Mouse (Mus musculus) hindbrain, embryonic 14.5 days (tissue): ENCODE results near the gene Hmcn2. TPM values are rescaled to one million over a fixed set of nuclear protein-coding genes. Genes with fewer than 3 reads are reported as not detected.

Source experiments
- ATAC-seq: fragments of 200-750 bp; cut with Nextera tagmentation; 2 replicates; pipeline ENCODE4 v1.8.0; 2017; ENCODE audit warnings: moderate number of reproducible peaks, mild to moderate bottlenecking, moderate TSS enrichment, moderate library complexity; ENCODE audit not compliant: low FRiP score
- DNase-seq: peaks from one replicate; pipeline ENCODE4 v3.0.0-alpha.2; 2015; ENCODE audit warnings: low spot score
- H3K27ac ChIP-seq: fragments of 300-500 bp; sonication (generic); 2 replicates; pipeline ENCODE4 v1.5.1; 2014; ENCODE audit warnings: mild to moderate bottlenecking, moderate library complexity
- H3K27me3 ChIP-seq: fragments of 300-500 bp; sonication (generic); 2 replicates; pipeline ENCODE4 v1.6.1; 2014; ENCODE audit warnings: mild to moderate bottlenecking, low read length, mixed read lengths; ENCODE audit not compliant: control insufficient read depth, insufficient read depth
- H3K36me3 ChIP-seq: fragments of 300-500 bp; sonication (generic); replicated peaks from 2 replicates; pipeline ENCODE4 v1.6.1; 2014; ENCODE audit not compliant: control insufficient read depth, insufficient read depth
- H3K4me1 ChIP-seq: fragments of 300-500 bp; sonication (generic); replicated peaks from 2 replicates; pipeline ENCODE4 v1.6.1; 2014; ENCODE audit warnings: antibody characterized with exemption, low read length, mixed read lengths; ENCODE audit not compliant: control insufficient read depth, insufficient read depth
- H3K4me2 ChIP-seq: fragments of 300-500 bp; sonication (generic); replicated peaks from 2 replicates; pipeline ENCODE4 v1.6.1; 2014; ENCODE audit warnings: mild to moderate bottlenecking, moderate library complexity
- H3K4me3 ChIP-seq: fragments of 300-500 bp; sonication (generic); replicated peaks from 2 replicates; pipeline ENCODE4 v1.5.1; 2014; ENCODE audit warnings: mild to moderate bottlenecking, low read length
- H3K9ac ChIP-seq: fragments of 300-500 bp; sonication (generic); 2 replicates; pipeline ENCODE4 v1.6.1; 2014
- H3K9me3 ChIP-seq: fragments of 300-500 bp; sonication (generic); 2 replicates; pipeline ENCODE4 v1.6.1; 2016; ENCODE audit warnings: low read length; ENCODE audit not compliant: control insufficient read depth
- WGBS: fragments of 180-500 bp; shearing (Covaris S2); extraction: QIAGEN DNeasy Blood & Tissue Kit; methylation state at CpG from one replicate; pipeline ENCODE4 v1.1.7; 2014; 5-methylcytosine and 5-hydroxymethylcytosine counted together
- polyA plus RNA-seq: library from polyadenylated mRNA; unstranded; fragments of >200 nt; fragmentation: Nextera tagmentation; extraction: Ambion mirVana; gene quantifications from 2 replicates; pipeline ENCODE4 v1.2.1, GENCODE M21; 2014

Hmcn2 gene
- polyA plus RNA-seq, 1 experiment from 2014 or later: 0.37 TPM

DNA sequence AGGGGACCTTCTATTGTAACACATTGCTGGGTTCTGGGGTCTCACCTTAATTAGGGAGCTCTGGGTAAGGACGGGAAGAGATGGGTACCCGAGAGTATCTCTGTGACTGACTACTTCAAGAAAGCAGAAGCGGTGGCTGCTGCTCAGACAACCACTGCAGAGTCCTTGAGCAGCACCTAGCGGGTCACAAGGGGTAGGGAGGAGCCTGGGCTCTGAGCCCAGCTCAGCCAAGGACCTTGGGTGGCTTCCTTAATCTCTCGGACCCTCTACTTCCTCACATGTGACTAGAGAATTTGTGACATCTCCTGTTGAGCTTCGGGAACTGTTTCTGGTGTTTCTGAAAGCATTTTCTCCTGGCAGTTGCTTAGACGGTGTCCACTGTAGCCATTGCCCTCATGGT is 45.1 kb downstream of the Hmcn2 start:
- no peak overlapping the region for H3K27ac ChIP-seq
- ATAC-seq: no peak
- H3K9me3 ChIP-seq: no peaks in the 10 kb centered on the region
- 83% methylated on average over 7 of the region's 7 CpGs for WGBS
- no peaks in the 10 kb centered on the region for H3K4me1 ChIP-seq
- no peak for DNase-seq
- H3K4me2 ChIP-seq: no peak overlapping the region
- no peaks in the 10 kb centered on the region for H3K36me3 ChIP-seq
- H3K4me3 ChIP-seq: no peak overlapping the region
- no peaks in the 10 kb centered on the region for H3K27me3 ChIP-seq
- H3K9ac ChIP-seq: no peak overlapping the region

DNA sequence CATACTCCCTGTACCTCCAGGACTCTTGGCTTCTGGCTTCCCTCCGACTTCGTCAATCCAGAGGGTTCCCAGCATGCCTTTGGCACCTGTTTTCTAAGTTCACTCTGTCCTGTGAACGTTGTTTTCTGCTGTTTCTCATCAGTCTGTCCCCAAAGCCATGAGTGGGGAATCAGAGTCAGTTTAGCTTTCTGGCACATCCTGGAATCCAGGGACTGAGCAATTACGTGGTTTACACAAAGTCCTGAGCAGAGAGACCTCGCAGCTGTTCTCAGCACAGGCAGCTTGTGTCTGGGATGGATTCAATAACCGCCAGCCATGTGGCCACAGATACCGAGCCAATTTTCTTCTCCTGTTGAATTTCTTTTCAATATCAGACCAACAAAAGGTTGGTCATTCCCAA is 53.0 kb downstream of the Hmcn2 start:
- no peak overlapping the region for H3K27ac ChIP-seq
- no peak overlapping the region for H3K9ac ChIP-seq
- no peaks in the 10 kb centered on the region for H3K27me3 ChIP-seq
- no peak overlapping the region for H3K4me2 ChIP-seq
- DNase-seq (no peak), ATAC-seq (no peak)
- H3K9me3 ChIP-seq: no peaks in the 10 kb centered on the region
- 81% methylated on average over 7 of the region's 7 CpGs for WGBS
- no peaks in the 10 kb centered on the region for H3K4me1 ChIP-seq
- H3K36me3 ChIP-seq: no peaks in the 10 kb centered on the region
- H3K4me3 ChIP-seq: no peak overlapping the region

- Histone ChIP-seq H3K36me3 (no peaks in the 10 kb centered on the region), H3K4me1 (no peaks in the 10 kb centered on the region), H3K9me3 (no peaks in the 10 kb centered on the region), H3K27me3 (no peaks in the 10 kb centered on the region), H3K4me2 (no peak overlapping the region), H3K9ac (no peak overlapping the region), H3K27ac (no peak overlapping the region), H3K4me3 (no peak overlapping the region)
- no peak for DNase-seq
- ATAC-seq: no peak
- WGBS: 82% methylated on average over 9 of the region's 9 CpGs
Measured at GRCm38 (mm10) chr2:31371396-31371795, 57.2 kb downstream of the Hmcn2 start.

DNA sequence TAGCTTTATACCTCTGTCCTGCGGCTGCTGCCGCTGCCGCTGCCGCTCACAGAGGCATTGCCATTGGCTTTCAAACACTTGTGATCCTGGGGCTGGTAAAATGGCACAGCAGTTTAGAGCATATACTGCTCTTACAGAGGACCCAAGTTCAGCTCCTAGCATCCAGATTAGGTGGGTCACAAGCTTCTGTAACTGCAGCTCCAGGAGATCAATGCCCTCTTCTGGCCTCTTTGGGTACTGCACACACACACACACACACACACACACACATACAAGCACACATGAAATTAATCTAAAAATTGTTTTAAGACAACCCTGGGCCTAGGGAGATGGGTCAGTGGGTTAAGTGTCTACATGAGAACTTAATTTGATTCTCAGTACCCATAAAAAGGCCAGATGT is 58.0 kb downstream of the Hmcn2 start:
- DNase-seq (no peak), ATAC-seq (no peak)
- no peaks in the 10 kb centered on the region for H3K9me3 ChIP-seq
- H3K4me3 ChIP-seq: no peak overlapping the region
- no peaks in the 10 kb centered on the region for H3K36me3 ChIP-seq
- no peak overlapping the region for H3K4me2 ChIP-seq
- WGBS: 97% methylated on average over 4 of the region's 4 CpGs
- H3K9ac ChIP-seq: no peak overlapping the region
- no peaks in the 10 kb centered on the region for H3K4me1 ChIP-seq
- H3K27ac ChIP-seq: no peak overlapping the region
- no peaks in the 10 kb centered on the region for H3K27me3 ChIP-seq

DNA sequence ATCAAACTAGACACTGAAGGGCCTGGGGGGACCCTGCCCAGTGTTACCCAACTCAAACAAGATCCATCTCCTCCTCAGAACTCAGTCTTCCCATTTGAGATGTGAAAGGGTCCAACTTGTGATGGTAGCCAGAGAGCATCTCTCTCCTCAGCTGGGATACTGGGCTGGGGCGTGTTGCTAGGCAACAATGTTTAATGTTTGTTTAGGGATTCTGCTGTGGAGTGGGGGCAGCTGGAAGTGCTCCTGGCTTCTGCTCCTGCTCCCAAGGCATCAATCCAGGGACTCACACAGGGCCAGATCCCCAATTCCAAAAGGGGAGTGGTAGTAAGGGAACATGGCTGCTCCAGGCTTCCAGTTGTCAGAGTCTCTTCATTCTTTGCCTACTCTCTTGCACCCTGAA is 60.2 kb downstream of the Hmcn2 start:
- Histone ChIP-seq H3K27me3 (no peaks in the 10 kb centered on the region), H3K9ac (no peak overlapping the region), H3K4me1 (no peaks in the 10 kb centered on the region), H3K27ac (no peak overlapping the region), H3K4me3 (no peak overlapping the region), H3K9me3 (no peaks in the 10 kb centered on the region), H3K4me2 (no peak overlapping the region), H3K36me3 (no peaks in the 10 kb centered on the region)
- ATAC-seq (no peak), DNase-seq (no peak)
- 82% methylated on average over 1 of the region's 1 CpGs for WGBS

- H3K4me3 ChIP-seq: no peak overlapping the region
- 57% methylated on average over 3 of the region's 3 CpGs for WGBS
Measured at GRCm38 (mm10) chr2:31376057-31376456, 61.8 kb downstream of the Hmcn2 start.

GRCm38 (mm10) chr2:31377481-31377880 is 63.3 kb downstream of the Hmcn2 start:
- H3K27me3 ChIP-seq: no peaks in the 10 kb centered on the region
- H3K4me1 ChIP-seq: no peaks in the 10 kb centered on the region
- H3K4me3 ChIP-seq: no peak overlapping the region
- H3K9ac ChIP-seq: no peak overlapping the region
- H3K4me2 ChIP-seq: no peak overlapping the region
- 78% methylated on average over 2 of the region's 2 CpGs for WGBS
- no peak overlapping the region for H3K27ac ChIP-seq
- no peak for ATAC-seq
- no peak for DNase-seq
- no peaks in the 10 kb centered on the region for H3K36me3 ChIP-seq
- no peaks in the 10 kb centered on the region for H3K9me3 ChIP-seq

More at GRCm38 (mm10) chr2:31376057-31376456, 61.8 kb downstream of the Hmcn2 start:
- ATAC-seq: no peak
- Histone ChIP-seq H3K27me3 (no peaks in the 10 kb centered on the region), H3K4me1 (no peaks in the 10 kb centered on the region), H3K27ac (no peak overlapping the region), H3K4me2 (no peak overlapping the region), H3K9ac (no peak overlapping the region), H3K36me3 (no peaks in the 10 kb centered on the region), H3K9me3 (no peaks in the 10 kb centered on the region)
- DNase-seq: no peak

DNA sequence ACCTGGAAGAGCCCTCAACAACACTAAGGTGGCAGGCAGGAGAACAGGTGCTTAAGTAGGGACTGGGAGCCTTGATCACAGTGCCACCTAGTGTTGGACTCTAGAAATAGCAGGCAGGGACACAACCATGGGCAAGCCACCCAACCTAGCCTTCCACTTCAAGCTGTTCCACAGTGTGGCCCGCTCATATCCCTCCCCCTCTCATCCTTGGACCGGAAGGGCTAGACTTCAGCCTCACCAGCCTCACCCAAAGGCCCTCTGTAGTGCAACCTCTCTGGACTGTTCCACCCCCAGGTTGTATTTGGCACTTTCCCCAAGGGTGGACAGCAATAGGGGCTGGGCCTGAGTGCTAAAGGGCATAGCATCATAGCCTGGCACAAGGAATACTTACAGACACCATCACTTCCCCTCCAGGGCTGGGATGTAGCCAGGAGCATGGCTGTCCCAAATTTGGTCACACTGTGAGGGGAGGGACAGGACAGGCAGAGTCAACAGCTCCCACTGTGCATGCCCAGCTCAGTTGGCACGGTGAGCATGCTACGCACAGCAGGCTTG is 67.2 kb downstream of the Hmcn2 start:
- Histone ChIP-seq H3K9me3 (no peaks in the 10 kb centered on the region), H3K27me3 (peaks cover 3% of the 10 kb centered on the region; the same call in 1 of the 2 replicates), H3K4me1 (no peaks in the 10 kb centered on the region), H3K4me3 (no peak overlapping the region), H3K36me3 (no peaks in the 10 kb centered on the region), H3K27ac (no peak overlapping the region), H3K9ac (no peak overlapping the region), H3K4me2 (no peak overlapping the region)
- 60% methylated on average over 4 of the region's 4 CpGs for WGBS
- ATAC-seq (peak; percentile 56; the same call in 1 of the 2 replicates), DNase-seq (peak; percentile 79)

- H3K9ac ChIP-seq: no peak overlapping the region
- no peak overlapping the region for H3K27ac ChIP-seq
- no peak overlapping the region for H3K4me2 ChIP-seq
- ATAC-seq: no peak
- H3K4me3 ChIP-seq: no peak overlapping the region
- 28% methylated on average over 4 of the region's 4 CpGs for WGBS
- peaks cover 3% of the 10 kb centered on the region; the same call in 1 of the 2 replicates for H3K27me3 ChIP-seq
- H3K36me3 ChIP-seq: no peaks in the 10 kb centered on the region
- no peak for DNase-seq
- H3K4me1 ChIP-seq: no peaks in the 10 kb centered on the region
- no peaks in the 10 kb centered on the region for H3K9me3 ChIP-seq
Measured at GRCm38 (mm10) chr2:31382952-31383351, 68.7 kb downstream of the Hmcn2 start.

DNA sequence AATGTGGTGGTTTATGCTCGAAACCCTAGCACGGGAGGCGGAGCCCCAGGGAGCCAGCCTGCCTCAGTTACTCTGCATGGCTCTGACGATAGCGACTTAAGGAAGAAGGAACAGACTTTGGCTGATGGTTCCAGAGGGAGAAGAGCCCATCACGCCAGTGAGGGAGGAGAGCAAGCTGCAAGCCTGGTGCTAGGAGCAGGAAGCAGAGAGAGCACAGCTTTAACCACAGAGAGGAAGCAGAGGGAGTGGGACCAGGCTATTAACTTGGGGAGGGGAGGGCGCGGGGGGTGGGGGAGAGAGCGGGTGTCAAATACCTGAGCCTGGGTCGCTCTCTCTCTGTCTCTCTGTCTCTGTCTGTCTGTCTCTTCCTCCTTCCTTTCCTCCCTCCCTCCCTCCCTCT is 102.8 kb downstream of the Hmcn2 start:
- H3K4me2 ChIP-seq: no peak overlapping the region
- H3K4me1 ChIP-seq: no peaks in the 10 kb centered on the region
- H3K9me3 ChIP-seq: no peaks in the 10 kb centered on the region
- no peak overlapping the region for H3K9ac ChIP-seq
- no peaks in the 10 kb centered on the region for H3K36me3 ChIP-seq
- ATAC-seq (no peak), DNase-seq (no peak)
- no peak overlapping the region for H3K27ac ChIP-seq
- no peak overlapping the region for H3K4me3 ChIP-seq
- no peaks in the 10 kb centered on the region for H3K27me3 ChIP-seq
- WGBS: 74% methylated on average over 10 of the region's 10 CpGs
